ENCODE assay signal across 8 mouse cellular contexts in the genomic region with DNA sequence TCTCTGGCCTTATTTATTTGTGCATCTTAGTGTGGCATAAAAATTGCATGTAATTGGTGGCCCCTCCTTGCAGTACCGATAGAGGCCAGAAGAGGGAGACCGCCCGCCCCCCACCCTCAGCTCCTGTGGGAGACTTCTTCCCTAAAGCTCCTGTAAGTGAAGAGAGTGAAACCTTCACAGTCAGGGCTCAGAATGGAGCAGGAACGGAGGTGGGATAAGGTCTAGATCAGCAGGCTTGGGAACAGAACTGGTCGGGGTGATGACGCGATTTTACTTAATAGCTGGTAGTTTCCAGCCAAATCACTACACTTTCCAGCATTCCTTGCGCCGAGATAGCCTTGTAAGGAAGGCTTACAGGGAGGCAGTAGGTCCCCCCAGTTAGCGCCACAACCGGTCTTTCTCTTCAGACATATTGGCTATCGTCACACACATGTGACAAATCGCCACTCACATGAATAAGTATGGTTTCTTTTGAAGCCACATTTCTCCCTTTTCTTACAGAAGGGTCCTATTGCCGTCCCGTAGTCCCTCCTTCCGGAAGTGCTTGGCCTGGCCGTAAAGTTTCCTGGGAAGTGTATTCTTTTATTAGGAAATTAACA. TPM values are rescaled to one million over a fixed set of nuclear protein-coding genes. Genes with fewer than 3 reads are reported as not detected.
DNase-seq lines count a peak whose midpoint lies in the region; ATAC-seq and TF ChIP-seq lines count a peak whose summit lies in the region.

No protein-coding gene starts in this region.

- H3K4me2 ChIP-seq in intestine, postnatal 0 days (replicated peaks; ENCODE audit: low read depth) = peak overlapping the region; percentile 56

- no peaks in the 10 kb centered on the region for H3K9me3 ChIP-seq in erythroblast, embryonic 14.5 days (ENCODE audit: control insufficient read depth, low read length)
- no peaks in the 10 kb centered on the region for H3K9me3 ChIP-seq in intestine, postnatal 0 days (ENCODE audit: control insufficient read depth)

- no peaks in the 10 kb centered on the region for H3K27me3 ChIP-seq in erythroblast, embryonic 14.5 days (ENCODE audit: control insufficient read depth)
- no peaks in the 10 kb centered on the region for H3K27me3 ChIP-seq in intestine, postnatal 0 days (replicated peaks; ENCODE audit: control insufficient read depth, insufficient read depth, low read length)

- WGBS in intestine, postnatal 0 days = 23% methylated on average over 17 of the region's 17 CpGs

- intact Hi-C loops in left cerebral cortex, postnatal 25 days (cut with DNase I) = loop anchor here (5.0 kb wide), 2 partner anchors 138 to 612 kb away; no protein-coding TSS in a partner anchor

- H3K27ac ChIP-seq in intestine, postnatal 0 days (ENCODE audit: low read depth, low read length) = no peak overlapping the region; the same call in 1 of the 2 replicates

- TF ChIP-seq CTCF in intestine, postnatal 0 days (IDR thresholded peaks at IDR 0.05; ENCODE audit: low read depth) = peak; percentile 80

- H3K9ac ChIP-seq in intestine, postnatal 0 days (ENCODE audit: low read depth, low read length) = no peak overlapping the region

- no peaks in the 10 kb centered on the region for H3K36me3 ChIP-seq in erythroblast, embryonic 14.5 days (ENCODE audit: control insufficient read depth)
- H3K36me3 ChIP-seq in intestine, postnatal 0 days (ENCODE audit: control insufficient read depth, insufficient read depth) = no peaks in the 10 kb centered on the region

- peak overlapping the region; percentile 54 for H3K4me3 ChIP-seq in erythroblast, embryonic 14.5 days (replicated peaks)
- H3K4me3 ChIP-seq in intestine, postnatal 0 days (ENCODE audit: low read depth, low read length) = peak overlapping the region; percentile 43

- DNase-seq in embryo, embryonic 11 days = peak; percentile 43
- peak; percentile 96 for DNase-seq in heart, adult 11 months
- peak; percentile 72 for DNase-seq in left cerebral cortex, postnatal 25 days (ENCODE audit: low spot score in 2 of 2)
- peak; percentile 33 for DNase-seq in right cerebral cortex, postnatal 25 days

- no peak for ATAC-seq in erythroblast, adult 5-6 weeks (replicated peaks; ENCODE audit: low FRiP score, poor library complexity, severe bottlenecking)
- ATAC-seq in intestine, postnatal 0 days = peak; percentile 69; the same call in 1 of the 2 replicates
- ATAC-seq in megakaryocyte progenitor cell, adult 5-6 weeks (replicated peaks; ENCODE audit: poor library complexity) = peak; percentile 95

- H3K4me1 ChIP-seq in erythroblast, embryonic 14.5 days (ENCODE audit: control insufficient read depth) = no peaks in the 10 kb centered on the region
- no peaks in the 10 kb centered on the region for H3K4me1 ChIP-seq in intestine, postnatal 0 days (replicated peaks; ENCODE audit: control insufficient read depth, insufficient read depth, low read length)

RNA-seq across cellular contexts. Expression of a gene that starts 14.6 kb away (rescaled TPM):
- 0.05 and 0.06 TPM in 2 replicates for polyA plus RNA-seq in erythroblast, embryonic 14.5 days (2012)
- 4.4 and 10.2 TPM in 2 replicates for total RNA-seq in erythroblast, adult 5-6 weeks (2015; ENCODE audit: low replicate concordance)
- 2.6 and 3.3 TPM in 2 replicates for total RNA-seq in erythroblast, adult 5-6 weeks (2017; ENCODE audit: low replicate concordance)
- polyA plus RNA-seq in intestine, postnatal 0 days (2015; fragmentation: Nextera tagmentation; extraction: Ambion mirVana) = 6.7 and 7.0 TPM in 2 replicates
- total RNA-seq in left cerebral cortex, postnatal 25 days (2021) = 10 to 100 TPM in 1 of 2 experiments, 1 to 10 TPM in 1; 8.7 to 10.5 TPM
- 14.6 and 14.9 TPM in 2 replicates for total RNA-seq in megakaryocyte progenitor cell, adult 5-6 weeks (2015)
- 5.7 TPM in 2 replicates for total RNA-seq in megakaryocyte progenitor cell, adult 5-6 weeks (2017)

RNA-seq across cellular contexts. Expression of a gene that starts 42.7 kb away (rescaled TPM):
- not detected in 2 replicates for polyA plus RNA-seq in erythroblast, embryonic 14.5 days (2012)
- not detected in 2 replicates for total RNA-seq in erythroblast, adult 5-6 weeks (2015; ENCODE audit: low replicate concordance)
- not detected in 2 replicates for total RNA-seq in erythroblast, adult 5-6 weeks (2017; ENCODE audit: low replicate concordance)
- not detected in 2 replicates for polyA plus RNA-seq in intestine, postnatal 0 days (2015; fragmentation: Nextera tagmentation; extraction: Ambion mirVana)
- not detected for total RNA-seq in left cerebral cortex, postnatal 25 days (2021)
- not detected in 2 replicates for total RNA-seq in megakaryocyte progenitor cell, adult 5-6 weeks (2015)
- not detected in 2 replicates for total RNA-seq in megakaryocyte progenitor cell, adult 5-6 weeks (2017)

RNA-seq across cellular contexts. Expression of a gene that starts 53.9 kb away (rescaled TPM):
- polyA plus RNA-seq in erythroblast, embryonic 14.5 days (2012) = not detected in 2 replicates
- total RNA-seq in erythroblast, adult 5-6 weeks (2015; ENCODE audit: low replicate concordance) = not detected in 2 replicates
- not detected in 2 replicates for total RNA-seq in erythroblast, adult 5-6 weeks (2017; ENCODE audit: low replicate concordance)
- not detected in 2 replicates for polyA plus RNA-seq in intestine, postnatal 0 days (2015; fragmentation: Nextera tagmentation; extraction: Ambion mirVana)
- not detected for total RNA-seq in left cerebral cortex, postnatal 25 days (2021)
- not detected in 2 replicates for total RNA-seq in megakaryocyte progenitor cell, adult 5-6 weeks (2015)
- total RNA-seq in megakaryocyte progenitor cell, adult 5-6 weeks (2017) = not detected in 2 replicates

Comparison
In these comparisons a context has a peak if more than half of its experiments do, and no peak if none do; other contexts are left out.
1. DNase-seq: peak in every context shown above with its lines; median percentile 96 in heart, adult 11 months; 72 in left cerebral cortex, postnatal 25 days; 43 in embryo, embryonic 11 days; 33 in right cerebral cortex, postnatal 25 days.